Mouse (Mus musculus): Measurements from ENCODE around the gene Tnfsf12. TPM values are rescaled to one million over a fixed set of nuclear protein-coding genes. Genes with fewer than 3 reads are reported as not detected.

Tnfsf12 gene
- total RNA-seq, 1 experiment from 2014 or later: 0.70 TPM

GRCm38 (mm10) chr11:69661221-69661881 lies 34.3 kb downstream of the Tnfsf12 start:
- ATAC-seq (ENCODE audit: extremely low read depth, insufficient number of reproducible peaks, low FRiP score, poor library complexity, severe bottlenecking): no peak

- ATAC-seq (ENCODE audit: extremely low read depth, insufficient number of reproducible peaks, low FRiP score, poor library complexity, severe bottlenecking): no peak
Measured at GRCm38 (mm10) chr11:69657462-69657881, 38.2 kb downstream of the Tnfsf12 start.

GRCm38 (mm10) chr11:69656617-69657461 lies 38.8 kb downstream of the Tnfsf12 start:
- ATAC-seq (ENCODE audit: extremely low read depth, insufficient number of reproducible peaks, low FRiP score, poor library complexity, severe bottlenecking): peak; percentile 39; the same call in 1 of the 2 replicates

DNA sequence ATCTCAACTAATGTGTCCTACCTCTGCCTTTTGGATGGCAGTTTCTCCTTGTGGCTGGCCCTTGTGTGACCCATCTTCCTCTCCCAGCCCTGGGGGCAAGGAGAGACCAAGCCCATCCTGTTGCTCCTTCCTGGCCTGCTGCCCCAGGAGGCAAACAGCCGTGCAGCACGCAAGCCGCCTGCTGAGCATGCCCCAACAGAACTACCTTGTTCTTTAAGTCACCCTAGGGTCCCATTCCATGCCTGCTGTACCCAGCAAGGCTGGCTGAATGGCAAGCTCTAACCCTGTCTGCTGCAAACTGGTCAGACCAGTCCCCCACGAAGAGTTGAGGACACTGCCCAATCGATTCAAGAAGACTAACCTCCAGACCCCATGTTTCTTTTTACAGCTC lies 39.6 kb downstream of the Tnfsf12 start:
- no peak for ATAC-seq (ENCODE audit: extremely low read depth, insufficient number of reproducible peaks, low FRiP score, poor library complexity, severe bottlenecking)

DNA sequence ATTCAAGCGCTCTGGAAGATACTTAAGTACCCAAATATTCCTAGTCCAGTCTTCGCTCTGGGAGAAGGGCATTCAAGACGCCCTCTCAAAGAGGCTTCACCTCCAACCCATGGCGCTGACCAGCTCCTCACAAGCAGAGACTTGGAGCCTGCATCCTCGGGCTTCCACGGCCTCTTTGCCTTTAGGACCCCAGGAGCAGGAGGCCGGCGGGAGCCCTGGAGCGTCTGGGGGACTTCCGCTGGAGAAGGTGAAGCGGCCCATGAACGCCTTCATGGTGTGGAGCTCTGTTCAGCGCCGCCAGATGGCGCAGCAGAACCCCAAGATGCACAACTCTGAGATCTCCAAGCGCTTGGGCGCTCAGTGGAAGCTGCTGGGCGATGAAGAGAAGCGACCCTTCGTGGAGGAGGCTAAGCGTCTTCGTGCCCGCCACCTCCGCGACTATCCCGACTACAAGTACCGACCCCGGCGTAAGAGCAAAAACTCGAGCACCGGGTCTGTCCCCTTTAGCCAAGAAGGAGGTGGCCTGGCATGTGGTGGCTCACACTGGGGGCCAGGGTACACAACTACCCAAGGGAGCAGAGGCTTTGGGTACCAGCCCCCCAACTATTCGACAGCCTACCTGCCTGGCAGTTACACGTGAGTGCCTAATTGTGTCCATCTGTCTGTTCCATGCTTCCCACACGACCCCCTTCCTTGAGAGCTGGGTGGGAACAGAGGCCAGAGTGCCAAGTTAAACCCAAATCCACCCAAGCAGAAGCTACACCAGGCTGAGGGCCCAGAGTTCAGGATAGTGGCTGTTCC lies 40.2 kb downstream of the Tnfsf12 start, which contains the start of gene Sox15:
Gene Sox15, plus strand, starts transcription at position 51 of the 801 bp plus-strand sequence.
- no peak for ATAC-seq (ENCODE audit: extremely low read depth, insufficient number of reproducible peaks, low FRiP score, poor library complexity, severe bottlenecking)

- no peak for ATAC-seq (ENCODE audit: extremely low read depth, insufficient number of reproducible peaks, low FRiP score, poor library complexity, severe bottlenecking)
Measured at GRCm38 (mm10) chr11:69654760-69655159, 40.9 kb downstream of the Tnfsf12 start.

- no peak for ATAC-seq (ENCODE audit: extremely low read depth, insufficient number of reproducible peaks, low FRiP score, poor library complexity, severe bottlenecking)
Measured at GRCm38 (mm10) chr11:69653399-69653798, 42.2 kb downstream of the Tnfsf12 start.

- no peak for ATAC-seq (ENCODE audit: extremely low read depth, insufficient number of reproducible peaks, low FRiP score, poor library complexity, severe bottlenecking)
Measured at GRCm38 (mm10) chr11:69645860-69646259, 49.8 kb downstream of the Tnfsf12 start.

Other genes with a start within 250 kb of the Tnfsf12 start
- 0.12 TPM in 1 of 2 replicates, not detected in the other for gene Dnah2, start 146.7 kb downstream of the Tnfsf12 start, total RNA-seq (2017)
- 0.47 and 0.49 TPM in 2 replicates for gene Efnb3, start 135.6 kb downstream of the Tnfsf12 start, total RNA-seq (2017)
- gene Wrap53, start 115.6 kb downstream of the Tnfsf12 start, total RNA-seq (2017): 3.8 and 8.0 TPM in 2 replicates
- gene Trp53, start 115.5 kb downstream of the Tnfsf12 start, total RNA-seq (2017): 38.3 and 39.8 TPM in 2 replicates
- gene Atp1b2, start 89.9 kb downstream of the Tnfsf12 start, total RNA-seq (2017): not detected in 2 replicates
- not detected in 2 replicates for gene Shbg, start 77.9 kb downstream of the Tnfsf12 start, total RNA-seq (2017)
- not detected in 2 replicates for gene Sat2, start 73.8 kb downstream of the Tnfsf12 start, total RNA-seq (2017)
- 75.8 and 86.1 TPM in 2 replicates for gene Fxr2, start 62.9 kb downstream of the Tnfsf12 start, total RNA-seq (2017)
- gene Sox15, start 40.5 kb downstream of the Tnfsf12 start, total RNA-seq (2017): 1.5 and 2.1 TPM in 2 replicates
- gene Mpdu1, start 33.2 kb downstream of the Tnfsf12 start, total RNA-seq (2017): 35.6 and 41.3 TPM in 2 replicates
- gene Cd68, start 29.7 kb downstream of the Tnfsf12 start, total RNA-seq (2017): 82.6 and 91.5 TPM in 2 replicates
- gene Eif4a1, start 23.4 kb downstream of the Tnfsf12 start, total RNA-seq (2017): 265 and 300 TPM in 2 replicates
- gene Senp3, start 13.8 kb downstream of the Tnfsf12 start, total RNA-seq (2017): 92.3 and 106 TPM in 2 replicates
- gene Tnfsf13, start 10.1 kb downstream of the Tnfsf12 start, total RNA-seq (2017): 3.3 and 3.7 TPM in 2 replicates
- gene Tnfsfm13, start 249 bp upstream of the Tnfsf12 start, total RNA-seq (2017): 0.58 and 0.86 TPM in 2 replicates
- gene Polr2a, start 62.8 kb upstream of the Tnfsf12 start, total RNA-seq (2017): 40.2 and 59.4 TPM in 2 replicates
- not detected in 2 replicates for gene Slc35g3, start 66.1 kb upstream of the Tnfsf12 start, total RNA-seq (2017)
- 22.0 and 27.8 TPM in 2 replicates for gene Zbtb4, start 70.1 kb upstream of the Tnfsf12 start, total RNA-seq (2017)
- 3.5 and 5.3 TPM in 2 replicates for gene Chrnb1, start 100.1 kb upstream of the Tnfsf12 start, total RNA-seq (2017)
- not detected in 2 replicates for gene Fgf11, start 106.0 kb upstream of the Tnfsf12 start, total RNA-seq (2017)
- gene Tmem102, start 109.8 kb upstream of the Tnfsf12 start, total RNA-seq (2017): 0.58 TPM in 1 of 2 replicates, not detected in the other
- not detected in 2 replicates for gene Gm39566, start 119.4 kb upstream of the Tnfsf12 start, total RNA-seq (2017)
- gene Spem2, start 122.6 kb upstream of the Tnfsf12 start, total RNA-seq (2017): 0.47 TPM in 1 of 2 replicates, not detected in the other
- gene Spem1, start 126.3 kb upstream of the Tnfsf12 start, total RNA-seq (2017): not detected in 2 replicates
- 0.12 TPM in 1 of 2 replicates, not detected in the other for gene Nlgn2, start 141.9 kb upstream of the Tnfsf12 start, total RNA-seq (2017)
- gene Tmem256, start 142.7 kb upstream of the Tnfsf12 start, total RNA-seq (2017): 9.1 and 13.3 TPM in 2 replicates
- 4.4 and 5.0 TPM in 2 replicates for gene Plscr3, start 150.5 kb upstream of the Tnfsf12 start, total RNA-seq (2017)
- not detected in 2 replicates for gene Tnk1, start 162.9 kb upstream of the Tnfsf12 start, total RNA-seq (2017)
- gene Tmem95, start 182.2 kb upstream of the Tnfsf12 start, total RNA-seq (2017): not detected in 2 replicates
- 9.0 and 9.5 TPM in 2 replicates for gene Kctd11, start 185.6 kb upstream of the Tnfsf12 start, total RNA-seq (2017)
- 245 and 247 TPM in 2 replicates for gene Acap1, start 199.7 kb upstream of the Tnfsf12 start, total RNA-seq (2017)
- 2.8 and 3.8 TPM in 2 replicates for gene 2810408A11Rik, start 205.1 kb upstream of the Tnfsf12 start, total RNA-seq (2017)
- gene Neurl4, start 205.2 kb upstream of the Tnfsf12 start, total RNA-seq (2017): 64.1 and 71.1 TPM in 2 replicates
- 103 TPM in 2 replicates for gene Gps2, start 218.0 kb upstream of the Tnfsf12 start, total RNA-seq (2017)
- gene Eif5a, start 226.1 kb upstream of the Tnfsf12 start, total RNA-seq (2017): 155 and 165 TPM in 2 replicates
- not detected in 2 replicates for gene Ybx2, start 239.9 kb upstream of the Tnfsf12 start, total RNA-seq (2017)